Mouse (Mus musculus) liver, adult 2 months (tissue): ENCODE measurements around the gene Ube4b.

Experiments used
- CTCF ChIP-seq: fragments of 200-500 bp; IDR thresholded peaks from 2 replicates; pipeline ENCODE4 v1.5.1; 2011; ENCODE audit warnings: low read depth, low read length, control low read depth
- POLR2A ChIP-seq: fragments of 200-500 bp; IDR thresholded peaks from 2 replicates; pipeline ENCODE4 v1.6.1; 2011; ENCODE audit warnings: low read length, control low read depth; ENCODE audit not compliant: insufficient read depth; ENCODE audit errors: extremely low read depth

- TF ChIP-seq CTCF = no peak
- no peak for TF ChIP-seq POLR2A
These were observed 124.4 kb downstream of the Ube4b start for GRCm38 (mm10) chr4:149302136-149302535.
